Mouse (Mus musculus) cerebellum, adult 2 months (tissue): Measurements from ENCODE around the gene Prdx1.

Experiments
- CTCF ChIP-seq: fragments of 200-500 bp; IDR thresholded peaks from 2 replicates; pipeline ENCODE4 v1.5.1; 2011; ENCODE audit warnings: low read depth, mild to moderate bottlenecking, control low read depth, low read length, moderate library complexity, borderline replicate concordance; ENCODE audit not compliant: insufficient read depth
- POLR2A ChIP-seq: fragments of 200-500 bp; IDR thresholded peaks from 2 replicates; pipeline ENCODE4 v1.6.1; 2011; ENCODE audit warnings: low read length, control low read depth, borderline replicate concordance; ENCODE audit not compliant: insufficient read depth

GRCm38 (mm10) chr4:116653228-116653627 is 32.1 kb upstream of the Prdx1 start:
- TF ChIP-seq CTCF (no peak), POLR2A (no peak)
